Mouse (Mus musculus) urinary bladder, postnatal 25 days (tissue): ENCODE measurements around the gene Nid1.
"Not testable (repeated sequence)": the region's sequence is repeated elsewhere in the genome, so short reads cannot be mapped to it uniquely, and the experiment has no call there.

Experiments used
- DNase-seq: peaks from one replicate; pipeline ENCODE4 v3.0.0; 2022; ENCODE audit warnings: low spot score

Nid1 gene

DNA sequence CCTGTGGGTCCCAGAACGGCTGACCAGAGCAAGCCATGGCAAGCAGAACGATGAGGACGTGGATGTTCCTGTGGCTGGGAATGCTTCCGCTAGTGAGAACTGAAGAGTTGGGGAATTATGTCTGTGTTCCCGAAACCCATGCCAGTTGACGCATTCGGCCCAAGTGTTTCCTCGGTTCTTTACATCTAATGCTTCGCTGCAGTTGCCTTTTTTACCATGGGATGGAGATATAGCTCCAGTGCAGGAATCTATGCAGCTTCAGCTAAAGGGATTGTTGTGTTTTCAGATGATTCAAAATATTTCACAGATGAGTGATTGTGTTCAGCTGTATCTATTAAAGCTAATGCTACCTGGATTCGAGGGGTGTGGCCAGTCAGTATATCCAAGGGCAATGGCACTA is 105.7 kb downstream of the Nid1 start:
- DNase-seq: not testable (repeated sequence)

GRCm38 (mm10) chr13:13546792-13547191 is 109.4 kb downstream of the Nid1 start:
- no peak for DNase-seq

DNA sequence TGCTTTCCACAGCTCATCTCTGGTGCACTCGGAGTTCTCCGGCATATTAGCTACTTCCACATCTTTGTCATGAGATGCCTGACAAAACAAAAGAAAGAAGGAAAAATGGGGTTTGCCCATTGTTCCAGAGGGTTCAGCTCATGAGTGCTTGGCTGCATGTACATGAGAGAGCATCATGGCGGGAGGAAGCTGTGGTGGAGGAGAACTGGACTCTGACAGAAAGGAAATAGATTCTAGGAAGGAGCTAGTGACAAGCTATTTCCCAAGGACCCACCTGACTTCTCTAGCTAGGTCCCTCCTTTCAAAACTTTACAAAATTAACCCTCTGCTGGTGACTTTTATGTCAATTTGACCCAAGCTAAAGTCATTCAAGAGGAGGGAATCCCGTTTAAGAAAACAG is 110.5 kb downstream of the Nid1 start:
- no peak for DNase-seq

DNA sequence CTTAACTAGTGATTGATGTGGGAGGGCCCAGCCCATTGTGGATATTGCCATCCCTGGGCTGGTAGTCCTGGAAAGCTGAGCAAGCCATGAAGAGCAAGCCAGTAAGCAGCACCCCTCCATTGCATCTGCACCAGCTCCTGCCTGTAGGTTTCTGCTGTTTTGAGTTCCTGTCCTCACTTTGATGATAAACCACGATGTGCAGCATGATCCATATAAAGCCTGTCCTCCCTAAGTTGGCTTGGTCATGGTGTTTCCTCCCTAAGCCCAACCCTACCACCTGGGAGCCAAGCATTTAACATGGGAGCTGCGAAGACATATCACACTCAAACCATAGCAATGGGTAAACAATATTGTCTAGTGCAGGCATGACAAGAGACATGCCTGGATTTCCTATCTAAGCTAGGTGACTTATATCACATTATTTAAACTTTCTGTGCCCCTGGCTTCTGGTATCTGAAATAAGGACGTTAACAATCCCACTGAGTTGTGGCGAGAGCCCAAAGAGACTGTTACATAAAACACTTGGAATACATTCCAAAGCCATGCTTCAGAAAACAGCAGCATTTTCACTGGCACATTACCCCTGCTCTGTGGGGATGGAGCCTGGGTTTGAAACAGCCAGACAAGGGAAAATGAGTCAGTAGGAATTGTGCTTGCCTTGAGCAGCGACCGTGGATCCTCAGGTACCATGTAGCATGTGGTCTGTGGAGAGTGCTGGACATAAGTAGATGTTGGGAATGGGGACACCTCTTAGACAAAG is 111.3 kb downstream of the Nid1 start:
- no peak for DNase-seq

DNA sequence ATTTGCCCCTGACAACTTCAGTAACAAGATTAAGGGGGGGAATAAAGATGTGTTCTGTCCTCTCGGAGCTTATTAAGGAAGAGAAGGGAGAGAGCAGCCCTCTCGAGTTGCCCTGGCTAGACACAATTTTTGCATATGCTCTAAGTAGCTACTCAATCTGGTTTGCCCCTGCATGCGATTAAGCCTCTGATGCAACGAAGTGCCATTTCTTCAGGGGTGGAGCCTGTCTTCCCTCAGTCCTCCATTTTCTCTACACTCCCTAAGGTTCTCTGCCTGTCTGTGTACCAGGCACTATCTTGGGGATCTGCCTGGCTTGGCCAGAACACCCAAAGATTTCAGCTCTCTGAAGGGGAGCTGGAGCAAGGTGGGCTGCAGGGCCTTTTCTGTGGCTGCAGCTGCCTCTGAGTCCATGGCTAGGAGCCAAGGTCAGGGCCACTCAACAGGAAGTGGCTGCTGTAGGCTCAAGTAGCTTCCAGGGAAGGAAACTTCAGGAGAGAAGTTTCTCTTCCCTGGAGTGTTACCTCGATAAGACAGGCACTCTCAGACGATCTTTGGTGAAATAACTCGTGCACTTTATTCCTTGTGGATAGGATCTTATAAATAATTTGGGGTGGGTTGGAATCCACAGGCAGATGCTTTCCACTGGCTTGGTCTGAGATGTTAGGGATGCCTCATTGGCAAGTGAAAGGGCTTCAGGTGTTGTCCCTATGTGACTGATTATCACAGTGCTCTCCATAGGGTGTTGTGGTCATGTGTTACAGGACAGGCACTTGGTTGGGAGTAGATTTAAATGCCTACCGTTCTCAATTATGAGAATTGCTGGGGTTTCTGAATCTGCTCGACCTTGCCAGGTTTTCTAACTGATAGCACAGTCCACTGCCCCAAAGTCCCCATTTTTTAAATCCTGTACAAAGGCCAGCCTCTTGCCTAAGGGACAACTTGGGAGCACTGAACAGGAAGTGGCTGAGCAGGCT is 112.6 kb downstream of the Nid1 start:
- no peak for DNase-seq

- no peak for DNase-seq
These were observed 114.7 kb downstream of the Nid1 start for GRCm38 (mm10) chr13:13552020-13552419.

DNA sequence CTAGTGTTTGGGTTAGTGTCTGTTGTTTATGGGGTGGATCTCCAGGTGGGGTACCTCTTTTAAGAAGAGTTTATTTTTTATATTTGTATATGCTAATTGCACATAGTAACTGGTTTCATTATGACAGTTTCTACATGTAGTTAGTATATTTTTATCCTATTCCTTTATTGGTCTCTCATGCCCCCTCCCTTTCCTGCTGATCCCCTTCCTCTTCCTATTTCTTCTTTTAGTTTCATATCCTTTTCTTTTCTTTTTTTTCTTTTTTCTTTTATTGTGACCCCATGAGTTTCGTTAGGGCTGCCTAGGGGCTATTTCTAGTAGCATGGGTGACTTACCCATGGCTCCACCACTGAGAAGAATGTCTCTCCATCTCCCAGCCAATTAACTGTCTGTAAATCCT is 116.3 kb downstream of the Nid1 start:
- DNase-seq: no peak

- DNase-seq: no peak
These were observed 117.8 kb downstream of the Nid1 start for GRCm38 (mm10) chr13:13555196-13555595.

DNA sequence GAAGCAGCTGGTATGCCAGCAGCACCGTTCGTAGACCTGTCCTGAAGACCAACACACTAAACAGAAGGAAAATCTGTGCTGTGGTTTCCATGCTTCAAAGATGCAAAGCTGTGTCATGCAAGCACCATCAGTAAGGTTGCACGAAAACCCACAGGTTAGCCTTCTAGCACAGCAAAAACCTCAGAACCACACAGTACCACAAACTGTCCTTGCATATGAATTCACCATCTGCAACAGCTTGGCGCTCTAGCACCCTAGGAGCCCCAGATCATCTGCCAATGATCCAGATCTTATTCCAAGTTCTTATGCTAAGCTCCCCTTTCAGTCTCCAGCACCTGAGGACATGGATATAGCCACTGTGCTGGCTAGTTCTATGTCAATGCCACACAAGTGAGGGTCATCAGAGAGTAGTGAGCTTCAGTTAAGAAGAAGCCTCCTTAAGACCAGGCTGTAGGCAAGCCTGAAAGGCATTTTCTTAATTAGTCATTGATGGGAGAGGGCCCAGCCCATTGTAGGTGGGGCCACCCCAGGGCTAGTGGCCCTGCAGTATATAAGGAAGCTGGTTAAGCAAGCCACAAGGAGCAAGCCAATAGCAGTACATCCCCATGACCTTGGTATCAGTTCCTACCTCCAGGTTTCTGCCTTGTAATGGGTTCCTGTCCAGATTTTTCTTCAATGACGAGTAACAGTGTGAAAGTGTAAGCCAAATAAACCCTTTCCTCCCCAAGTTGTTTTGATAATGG is 119.8 kb downstream of the Nid1 start:
- DNase-seq: no peak

GRCm38 (mm10) chr13:13558251-13558650 is 120.9 kb downstream of the Nid1 start:
- DNase-seq: no peak

GRCm38 (mm10) chr13:13558900-13559299 is 121.5 kb downstream of the Nid1 start:
- DNase-seq: no peak
